Mouse (Mus musculus) midbrain, embryonic 13.5 days (tissue): ENCODE results near the gene Coa7. TPM values are rescaled to one million over a fixed set of nuclear protein-coding genes. Genes with fewer than 3 reads are reported as not detected.

Experiments used
- ATAC-seq: fragments of 200-750 bp; cut with Nextera tagmentation; 2 replicates; pipeline ENCODE4 v1.8.0; 2017; ENCODE audit warnings: mild to moderate bottlenecking, moderate TSS enrichment, moderate library complexity
- H3K27ac ChIP-seq: fragments of 300-500 bp; sonication (generic); 2 replicates; pipeline ENCODE4 v1.5.1; 2015; ENCODE audit warnings: inconsistent platforms, mild to moderate bottlenecking, moderate library complexity
- H3K27me3 ChIP-seq: fragments of 300-500 bp; sonication (generic); 2 replicates; pipeline ENCODE4 v1.6.1; 2015; ENCODE audit warnings: mild to moderate bottlenecking, inconsistent platforms
- H3K36me3 ChIP-seq: fragments of 300-500 bp; sonication (generic); 2 replicates; pipeline ENCODE4 v1.6.1; 2015; ENCODE audit warnings: mild to moderate bottlenecking, inconsistent platforms
- H3K4me1 ChIP-seq: fragments of 300-500 bp; sonication (generic); replicated peaks from 2 replicates; pipeline ENCODE4 v1.6.1; 2015; ENCODE audit warnings: inconsistent platforms
- H3K4me2 ChIP-seq: fragments of 300-500 bp; sonication (generic); replicated peaks from 2 replicates; pipeline ENCODE4 v1.6.1; 2015; ENCODE audit warnings: moderate library complexity, mild to moderate bottlenecking, inconsistent platforms
- H3K4me3 ChIP-seq: fragments of 300-500 bp; sonication (generic); replicated peaks from 2 replicates; pipeline ENCODE4 v1.5.1; 2015; ENCODE audit warnings: mild to moderate bottlenecking, inconsistent platforms
- H3K9ac ChIP-seq: fragments of 300-500 bp; sonication (generic); replicated peaks from 2 replicates; pipeline ENCODE4 v1.6.1; 2015; ENCODE audit warnings: mild to moderate bottlenecking, inconsistent platforms
- H3K9me3 ChIP-seq: fragments of 300-500 bp; sonication (generic); 2 replicates; pipeline ENCODE4 v1.6.1; 2016; ENCODE audit warnings: mild to moderate bottlenecking, inconsistent platforms
- WGBS: fragments of 180-500 bp; shearing (Covaris S2); methylation state at CpG from one replicate; pipeline ENCODE4 v1.1.7; 2015; 5-methylcytosine and 5-hydroxymethylcytosine counted together
- polyA plus RNA-seq: library from polyadenylated mRNA; unstranded; fragments of >200 nt; fragmentation: Nextera tagmentation; extraction: Ambion mirVana; gene quantifications from 2 replicates; pipeline ENCODE4 v1.2.1, GENCODE M21; 2015

Gene Coa7
- polyA plus RNA-seq, 1 experiment from 2014 or later: 49.5 TPM

DNA sequence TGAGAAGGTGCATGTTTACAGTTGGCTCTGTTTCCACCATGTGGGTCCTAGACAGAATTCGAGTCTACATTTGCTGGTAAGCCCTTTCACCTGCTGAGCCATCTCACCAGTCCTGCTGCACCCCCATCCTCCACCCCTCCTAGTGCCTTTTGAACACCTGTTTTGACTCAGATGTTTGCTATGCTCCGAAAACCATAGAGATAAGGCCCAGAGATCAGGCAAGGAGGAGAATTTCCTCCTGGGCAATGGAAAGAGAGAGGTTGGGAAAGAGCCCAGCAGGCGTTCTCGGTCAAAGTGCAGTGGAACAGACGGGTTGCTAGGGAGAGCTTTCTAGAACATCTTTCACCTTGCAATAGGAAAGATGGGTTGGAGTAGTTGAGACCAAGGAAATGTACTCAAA lies 63.2 kb downstream of the Coa7 start:
- Histone ChIP-seq H3K9ac (no peak overlapping the region), H3K4me1 (peaks cover 26% of the 10 kb centered on the region), H3K4me3 (no peak overlapping the region), H3K4me2 (no peak overlapping the region), H3K36me3 (no peaks in the 10 kb centered on the region), H3K27me3 (no peaks in the 10 kb centered on the region), H3K27ac (no peak overlapping the region), H3K9me3 (0 out of 2 replicates have a peak, but pooled peaks cover 8% of the 10 kb centered on the region)
- 83% methylated on average over 5 of the region's 5 CpGs for WGBS
- no peak for ATAC-seq

Other genes starting within 250 kb of the Coa7 start
- gene Podn, start 231.7 kb upstream of the Coa7 start, polyA plus RNA-seq: 0.07 TPM in 1 of 2 replicates, not detected in the other
- 222 and 228 TPM in 2 replicates for gene Scp2, start 183.1 kb upstream of the Coa7 start, polyA plus RNA-seq
- 6.6 and 6.7 TPM in 2 replicates for gene Echdc2, start 162.7 kb upstream of the Coa7 start, polyA plus RNA-seq
- gene Zyg11a, start 110.1 kb upstream of the Coa7 start, polyA plus RNA-seq: not detected in 2 replicates
- 30.3 and 30.9 TPM in 2 replicates for gene Zyg11b, start 27.0 kb upstream of the Coa7 start, polyA plus RNA-seq
- 4.5 and 5.9 TPM in 2 replicates for gene Shisal2a, start 55.2 kb downstream of the Coa7 start, polyA plus RNA-seq
- 24.7 and 26.2 TPM in 2 replicates for gene Gpx7, start 78.8 kb downstream of the Coa7 start, polyA plus RNA-seq
- 92.4 and 97.6 TPM in 2 replicates for gene Tut4, start 131.3 kb downstream of the Coa7 start, polyA plus RNA-seq